9 mouse cellular contexts compared by ENCODE assay signal in genomic region chr4:117982706-117983105, GRCm38 (mm10). TPM values are rescaled to one million over a fixed set of nuclear protein-coding genes. Genes with fewer than 3 reads are reported as not detected.
DNase-seq lines count a peak whose midpoint lies in the region; TF ChIP-seq lines count a peak whose summit lies in the region.
"Had no signal": no experiment of that assay in that cellular context is flagged by ENCODE, and none has a peak within 500 bp of the region (broad histone marks: within the 10 kb centered on the region; RNA-seq: fewer than 3 reads in every experiment).

No protein-coding gene starts in this region.

- no peak overlapping the region for H3K27ac ChIP-seq in hindbrain, embryonic 10.5 days

- no peak for TF ChIP-seq CTCF in lung, adult 2 months (IDR thresholded peaks at IDR 0.05; ENCODE audit: insufficient read depth, low read length)

- H3K4me2 ChIP-seq in myocyte (ENCODE audit: low read depth) = no peak overlapping the region

- no peaks in the 10 kb centered on the region for H3K36me3 ChIP-seq in myocyte (ENCODE audit: control insufficient read depth, insufficient read depth)
- 0 out of 2 replicates have a peak, but pooled peaks cover 3% of the 10 kb centered on the region for H3K36me3 ChIP-seq in hindbrain, embryonic 10.5 days

- no peaks in the 10 kb centered on the region for H3K79me2 ChIP-seq in myocyte (ENCODE audit: control insufficient read depth, insufficient read depth)

- WGBS in lung, adult 2 months = 21% methylated on average over 7 of the region's 7 CpGs
- WGBS in hindbrain, embryonic 10.5 days = 79% methylated on average over 7 of the region's 7 CpGs

- no peak for TF ChIP-seq POLR2A in lung, adult 2 months (IDR thresholded peaks at IDR 0.05; ENCODE audit: borderline replicate concordance, extremely low read depth, low read depth, low read length)
- no peak for TF ChIP-seq POLR2A in myocyte (IDR thresholded peaks at IDR 0.05; ENCODE audit: insufficient read length, low read depth)

- H3K9me3 ChIP-seq in hindbrain, embryonic 10.5 days = no peaks in the 10 kb centered on the region

- peaks cover 4% of the 10 kb centered on the region; the same call in 1 of the 2 replicates for H3K4me1 ChIP-seq in lung, adult 2 months (ENCODE audit: control insufficient read depth, insufficient read depth, low read length)
- peaks cover 10% of the 10 kb centered on the region for H3K4me1 ChIP-seq in hindbrain, embryonic 10.5 days (replicated peaks)

- H3ac ChIP-seq in myocyte (ENCODE audit: control insufficient read depth, insufficient read length) = no peak overlapping the region

- peak; percentile 69 to 76 for DNase-seq in lung, adult 18-20 months
- no peak for DNase-seq in lung, adult 2 months
- DNase-seq in frontal cortex, postnatal 25 days (ENCODE audit: low spot score in 2 of 2) = peak; percentile 19 to 21
- DNase-seq in layer of hippocampus, adult 9-10 months (ENCODE audit: low spot score) = peak; percentile 49
- no peak for DNase-seq in spleen, postnatal 4 days (ENCODE audit: low spot score in 2 of 2)
- no peak for DNase-seq in cerebellum, postnatal 25 days
- no peak for DNase-seq in hindbrain, embryonic 10.5 days (ENCODE audit: low spot score)

- no peak overlapping the region for H3K4me3 ChIP-seq in lung, adult 2 months (replicated peaks; ENCODE audit: extremely low read depth, low read depth, low read length)
- no peak overlapping the region for H3K4me3 ChIP-seq in myocyte
- H3K4me3 ChIP-seq in hindbrain, embryonic 10.5 days = no peak overlapping the region

- H3K27me3 ChIP-seq in myocyte (ENCODE audit: control insufficient read depth, insufficient read depth, insufficient read length) = no peaks in the 10 kb centered on the region
- no peaks in the 10 kb centered on the region for H3K27me3 ChIP-seq in hindbrain, embryonic 10.5 days (ENCODE audit: insufficient read depth, poor library complexity, severe bottlenecking)
- H3K27me3 ChIP-seq: Patski had no signal

TF ChIP-seq in myocyte, 11 proteins besides CTCF, POLR2A, EP300 and RAD21:
- 0 out of 2 replicates have a peak, but pooled peaks have one; percentile 5 for TF ChIP-seq CEBPB (IDR thresholded peaks at IDR 0.05; ENCODE audit: insufficient read depth, poor library complexity, severe bottlenecking)
- TF ChIP-seq MYOD1 (IDR thresholded peaks at IDR 0.05; ENCODE audit: control insufficient read depth in 1 of 3, insufficient read length in 2 of 3, low read depth in 2 of 3) = no peak
- no peak for TF ChIP-seq REST (IDR thresholded peaks at IDR 0.05; ENCODE audit: insufficient read depth, insufficient read length)
- TF ChIP-seq USF1 (IDR thresholded peaks at IDR 0.05; ENCODE audit: low read depth) = no peak

RNA-seq across cellular contexts. Expression of gene Artn, which starts 53.1 kb away (rescaled TPM):
- polyA plus RNA-seq in lung, adult 2 months (2012; rRNA removed) = 2.7 and 3.8 TPM in 2 replicates
- 15.9 TPM for polyA plus RNA-seq in myocyte (2012; fragmentation: generic; extraction: Trizol)
- 1.4 and 1.8 TPM in 2 replicates for polyA plus RNA-seq in hindbrain, embryonic 10.5 days (2016; fragmentation: Nextera tagmentation; extraction: Ambion mirVana)
- polyA plus RNA-seq: Patski had no signal

Comparison
In these comparisons a context has a peak if more than half of its experiments do, and no peak if none do; other contexts are left out.
1. DNase-seq: peak in lung, adult 18-20 months (2 of 2), frontal cortex, postnatal 25 days (2 of 2) and layer of hippocampus, adult 9-10 months (single experiment); none in lung, adult 2 months (single experiment), spleen, postnatal 4 days (0 of 2), cerebellum, postnatal 25 days (0 of 2) and hindbrain, embryonic 10.5 days (single experiment).